ENCODE assay signal across 15 mouse cellular contexts in genomic region chr2:179265436-179265835, GRCm38 (mm10).
"Had no signal": no experiment of that assay in that cellular context is flagged by ENCODE, and none has a peak within 500 bp of the region (broad histone marks: within the 10 kb centered on the region; RNA-seq: fewer than 3 reads in every experiment).

No protein-coding gene starts in this region.

- H3K36me3 ChIP-seq: limb, embryonic 10.5 days; liver, embryonic 15.5 days; midbrain, embryonic 12.5 days; neural tube, embryonic 13.5 days had no signal

- H3K27ac ChIP-seq: layer of hippocampus, adult 2 months; limb, embryonic 10.5 days; liver, embryonic 15.5 days; midbrain, embryonic 12.5 days; neural tube, embryonic 13.5 days had no signal

- H3K27me3 ChIP-seq: liver, embryonic 15.5 days; midbrain, embryonic 12.5 days; neural tube, embryonic 13.5 days had no signal

- H3K4me3 ChIP-seq: layer of hippocampus, adult 2 months; limb, embryonic 10.5 days; liver, embryonic 15.5 days; midbrain, embryonic 12.5 days; neural tube, embryonic 13.5 days had no signal

- H3K4me2 ChIP-seq: liver, embryonic 11.5 days; liver, embryonic 15.5 days; lung, embryonic 14.5 days; midbrain, embryonic 12.5 days; neural tube, embryonic 13.5 days had no signal

- DNase-seq: kidney, postnatal 10 days; lung, embryonic 14.5 days; lung, postnatal 10 days; lung, postnatal 4 days; retina, postnatal 1 day; right cerebral cortex, postnatal 25 days; spleen, adult 18-20 months; thymus, postnatal 36 days had no signal

- H3K9ac ChIP-seq: liver, embryonic 15.5 days; lung, embryonic 14.5 days; midbrain, embryonic 12.5 days; neural tube, embryonic 13.5 days had no signal

- H3K9me3 ChIP-seq: limb, embryonic 10.5 days; liver, embryonic 15.5 days; midbrain, embryonic 12.5 days had no signal

- ATAC-seq: midbrain, embryonic 16.5 days had no signal

- H3K4me1 ChIP-seq: liver, embryonic 15.5 days; neural tube, embryonic 13.5 days had no signal
